Mouse (Mus musculus) heart, embryonic 10.5 days (tissue): ENCODE measurements at regions not wholly inside any gene's neighbourhood (a gene's known extent, or its start where the extent isn't known, plus 50 kb on each side); places are given as distances from the start of the nearest gene placed in this dataset.

Experiments used
- DNase-seq: peaks from one replicate; pipeline ENCODE4 v3.0.0-alpha.2; 2017; ENCODE audit warnings: low spot score
- H3K27ac ChIP-seq: fragments of 300-500 bp; sonication (generic); 2 replicates; pipeline ENCODE4 v1.5.1; 2016; ENCODE audit warnings: mild to moderate bottlenecking
- H3K27me3 ChIP-seq: fragments of 300-500 bp; sonication (generic); 2 replicates; pipeline ENCODE4 v1.6.1; 2016; ENCODE audit warnings: mild to moderate bottlenecking; ENCODE audit not compliant: poor library complexity, insufficient read depth, severe bottlenecking
- H3K36me3 ChIP-seq: fragments of 300-500 bp; sonication (generic); 2 replicates; pipeline ENCODE4 v1.6.1; 2016; ENCODE audit warnings: mild to moderate bottlenecking, moderate library complexity
- H3K4me1 ChIP-seq: fragments of 300-500 bp; sonication (generic); 2 replicates; pipeline ENCODE4 v1.6.1; 2016; ENCODE audit warnings: mild to moderate bottlenecking
- H3K4me3 ChIP-seq: fragments of 300-500 bp; sonication (generic); 2 replicates; pipeline ENCODE4 v1.5.1; 2016; ENCODE audit warnings: mild to moderate bottlenecking, moderate library complexity
- H3K9me3 ChIP-seq: fragments of 300-500 bp; sonication (generic); 2 replicates; pipeline ENCODE4 v1.6.1; 2016; ENCODE audit warnings: mild to moderate bottlenecking, moderate library complexity
- WGBS: fragments of 180-500 bp; shearing (Covaris S2); methylation state at CpG from one replicate; pipeline ENCODE4 v1.1.7; 2016; 5-methylcytosine and 5-hydroxymethylcytosine counted together

- Histone ChIP-seq H3K9me3 (no peaks in the 10 kb centered on the region), H3K36me3 (no peaks in the 10 kb centered on the region), H3K4me3 (no peak overlapping the region), H3K4me1 (peaks cover 74% of the 10 kb centered on the region), H3K27me3 (no peaks in the 10 kb centered on the region; the same call in 1 of the 2 replicates), H3K27ac (peak overlapping the region; percentile 75)
- WGBS = 29% methylated on average over 5 of the region's 5 CpGs
- DNase-seq = peak; percentile 84
Observed at GRCm38 (mm10) chr4:95156451-95157271, 104.6 kb upstream of the Jun start.

GRCm38 (mm10) chr4:95157653-95158430, 105.8 kb upstream of the Jun start:
- no peak for DNase-seq
- WGBS = 70% methylated on average over 7 of the region's 7 CpGs
- Histone ChIP-seq H3K36me3 (no peaks in the 10 kb centered on the region), H3K27ac (peak overlapping the region; percentile 60; the same call in 1 of the 2 replicates), H3K4me3 (no peak overlapping the region), H3K27me3 (no peaks in the 10 kb centered on the region), H3K4me1 (peaks cover 71% of the 10 kb centered on the region), H3K9me3 (no peaks in the 10 kb centered on the region)

GRCm38 (mm10) chr4:95158632-95159424, 106.8 kb upstream of the Jun start:
- Histone ChIP-seq H3K36me3 (no peaks in the 10 kb centered on the region), H3K4me3 (no peak overlapping the region), H3K9me3 (no peaks in the 10 kb centered on the region), H3K27ac (peak overlapping the region; percentile 97; the same call in 1 of the 2 replicates), H3K4me1 (peaks cover 63% of the 10 kb centered on the region), H3K27me3 (no peaks in the 10 kb centered on the region)
- no peak for DNase-seq
- 77% methylated on average over 6 of the region's 6 CpGs for WGBS

GRCm38 (mm10) chr4:95159821-95160220, 107.8 kb upstream of the Jun start:
- Histone ChIP-seq H3K36me3 (no peaks in the 10 kb centered on the region), H3K27ac (peak overlapping the region; percentile 97), H3K4me3 (no peak overlapping the region), H3K27me3 (no peaks in the 10 kb centered on the region), H3K4me1 (peaks cover 53% of the 10 kb centered on the region), H3K9me3 (no peaks in the 10 kb centered on the region)
- 85% methylated on average over 4 of the region's 4 CpGs for WGBS
- no peak for DNase-seq

- Histone ChIP-seq H3K9me3 (no peaks in the 10 kb centered on the region), H3K36me3 (no peaks in the 10 kb centered on the region), H3K27me3 (no peaks in the 10 kb centered on the region), H3K27ac (peak overlapping the region; percentile 97), H3K4me1 (peaks cover 48% of the 10 kb centered on the region), H3K4me3 (peak overlapping the region; percentile 66)
- DNase-seq = no peak
- 84% methylated on average over 3 of the region's 3 CpGs for WGBS
Observed at GRCm38 (mm10) chr4:95160465-95160864, 108.4 kb upstream of the Jun start.

- WGBS = under 1% methylated on average over 53 of the region's 53 CpGs
- Histone ChIP-seq H3K4me3 (peak overlapping the region; percentile 66), H3K36me3 (no peaks in the 10 kb centered on the region), H3K27me3 (no peaks in the 10 kb centered on the region), H3K27ac (peak overlapping the region; percentile 97), H3K9me3 (no peaks in the 10 kb centered on the region), H3K4me1 (peaks cover 42% of the 10 kb centered on the region)
- peak; percentile 94 for DNase-seq
Observed at GRCm38 (mm10) chr4:95160912-95161669, 109.1 kb upstream of the Jun start.

GRCm38 (mm10) chr4:95161670-95162020, 109.6 kb upstream of the Jun start:
- Histone ChIP-seq H3K4me1 (peaks cover 37% of the 10 kb centered on the region), H3K9me3 (no peaks in the 10 kb centered on the region), H3K27ac (peak overlapping the region; percentile 97), H3K27me3 (no peaks in the 10 kb centered on the region), H3K4me3 (peak overlapping the region; percentile 66), H3K36me3 (no peaks in the 10 kb centered on the region)
- DNase-seq = no peak
- WGBS = 23% methylated on average over 7 of the region's 7 CpGs

- Histone ChIP-seq H3K4me1 (peaks cover 28% of the 10 kb centered on the region), H3K36me3 (no peaks in the 10 kb centered on the region), H3K9me3 (no peaks in the 10 kb centered on the region), H3K27me3 (no peaks in the 10 kb centered on the region), H3K4me3 (no peak overlapping the region), H3K27ac (peak overlapping the region; percentile 97)
- no peak for DNase-seq
- 63% methylated on average over 9 of the region's 9 CpGs for WGBS
Observed at GRCm38 (mm10) chr4:95162386-95163090, 110.5 kb upstream of the Jun start.

- 75% methylated on average over 4 of the region's 4 CpGs for WGBS
- H3K4me3 ChIP-seq = no peak overlapping the region
- 0 out of 2 replicates have a peak overlapping the region, but pooled peaks have one; percentile 97 for H3K27ac ChIP-seq
- H3K27me3 ChIP-seq = no peaks in the 10 kb centered on the region
- no peak for DNase-seq
- H3K4me1 ChIP-seq = peaks cover 27% of the 10 kb centered on the region
- no peaks in the 10 kb centered on the region for H3K9me3 ChIP-seq
- H3K36me3 ChIP-seq = no peaks in the 10 kb centered on the region
Observed at GRCm38 (mm10) chr4:95163403-95163802, 111.4 kb upstream of the Jun start.

GRCm38 (mm10) chr4:95166503-95166902, 114.5 kb upstream of the Jun start:
- DNase-seq = no peak
- Histone ChIP-seq H3K9me3 (no peaks in the 10 kb centered on the region), H3K27me3 (no peaks in the 10 kb centered on the region), H3K4me1 (0 out of 2 replicates have a peak, but pooled peaks cover 7% of the 10 kb centered on the region), H3K27ac (no peak overlapping the region), H3K4me3 (no peak overlapping the region), H3K36me3 (no peaks in the 10 kb centered on the region)
- WGBS = 85% methylated on average over 5 of the region's 5 CpGs

- H3K36me3 ChIP-seq = no peaks in the 10 kb centered on the region
Observed at GRCm38 (mm10) chr4:95167216-95167615, 115.2 kb upstream of the Jun start.

More at GRCm38 (mm10) chr4:95167216-95167615, 115.2 kb upstream of the Jun start:
- Histone ChIP-seq H3K4me1 (0 out of 2 replicates have a peak, but pooled peaks cover 4% of the 10 kb centered on the region), H3K4me3 (no peak overlapping the region), H3K9me3 (no peaks in the 10 kb centered on the region), H3K27ac (no peak overlapping the region), H3K27me3 (no peaks in the 10 kb centered on the region)
- WGBS = 85% methylated on average over 1 of the region's 1 CpGs
- DNase-seq = no peak
